Mouse (Mus musculus): ENCODE measurements around the gene Olfr55. TPM values are rescaled to one million over a fixed set of nuclear protein-coding genes. Genes with fewer than 3 reads are reported as not detected.

The Olfr55 gene
- not detected in 2 replicates for polyA plus RNA-seq (2015; fragmentation: Nextera tagmentation; extraction: Ambion mirVana)

DNA sequence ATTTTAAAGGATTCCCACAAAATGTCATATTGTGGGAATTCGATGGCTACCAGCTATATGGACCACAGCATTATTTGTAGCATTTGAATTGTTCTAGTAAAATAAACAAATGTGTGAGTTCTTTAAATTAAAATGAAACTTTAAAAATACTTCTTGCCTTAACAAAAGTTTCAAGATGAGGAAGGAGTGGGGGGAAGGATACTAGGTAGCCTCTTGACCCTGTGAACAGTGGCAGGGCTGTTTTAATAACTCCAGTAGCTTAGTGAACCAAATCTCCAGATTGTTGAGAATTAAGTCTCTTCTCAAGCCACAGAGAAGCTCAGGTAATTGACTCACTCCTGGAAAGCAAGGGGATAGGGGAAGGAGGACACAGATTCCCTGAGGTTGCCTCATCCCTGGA lies at the start of gene Olfr55:
TSS of gene Olfr55 (plus strand) at position 301 of the 400 bp plus-strand sequence.

DNA sequence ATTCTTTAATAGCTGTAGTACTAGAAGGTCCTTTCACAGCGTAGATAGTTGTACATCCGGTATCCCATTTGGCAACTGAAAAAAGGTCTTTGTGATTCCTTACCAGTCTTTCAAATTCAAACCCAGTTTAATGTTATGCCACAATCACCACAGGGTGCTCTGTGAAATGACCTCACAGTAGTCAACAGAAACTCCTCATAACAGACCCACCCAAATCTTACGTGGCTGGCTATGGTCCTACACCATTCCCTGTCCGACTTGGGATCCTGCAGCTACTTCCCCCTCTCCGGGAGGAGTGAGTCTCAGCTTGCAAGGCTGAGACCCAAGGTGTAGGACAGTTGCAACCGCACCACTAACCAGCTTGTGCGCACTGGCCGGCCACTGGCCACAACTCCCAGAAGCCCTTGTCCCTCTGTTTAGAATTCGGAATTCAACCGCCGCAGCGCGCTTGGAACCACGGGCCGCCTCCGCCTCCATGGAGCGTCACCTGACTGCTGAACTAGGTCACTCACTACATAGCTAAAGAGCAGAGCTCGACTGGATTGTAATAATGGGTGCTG lies 28.9 kb upstream of the Olfr55 start, which contains the start of gene Morc2b:
TSS of gene Morc2b (minus strand) at position 423 of the 560 bp plus-strand sequence.

DNA sequence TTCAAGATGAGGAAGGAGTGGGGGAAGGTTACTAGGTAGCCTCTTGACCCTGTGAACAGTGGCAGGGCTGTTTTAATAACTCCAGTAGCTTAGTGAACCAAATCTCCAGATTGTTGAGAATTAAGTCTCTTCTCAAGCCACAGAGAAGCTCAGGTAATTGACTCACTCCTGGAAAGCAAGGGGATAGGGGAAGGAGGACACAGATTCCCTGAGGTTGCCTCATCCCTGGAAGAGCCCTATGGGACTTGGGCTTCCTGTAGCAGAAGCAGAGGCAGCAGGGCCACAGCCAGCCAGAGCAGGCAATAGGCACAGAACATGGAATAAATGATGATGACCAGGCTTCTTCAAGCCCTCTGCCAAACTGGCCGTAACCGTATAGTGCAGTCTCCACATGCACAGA lies 22.8 kb downstream of the Olfr55 start, which contains the start of gene Olfr239:
TSS of gene Olfr239 (plus strand) at position 301 of the 400 bp plus-strand sequence.

DNA sequence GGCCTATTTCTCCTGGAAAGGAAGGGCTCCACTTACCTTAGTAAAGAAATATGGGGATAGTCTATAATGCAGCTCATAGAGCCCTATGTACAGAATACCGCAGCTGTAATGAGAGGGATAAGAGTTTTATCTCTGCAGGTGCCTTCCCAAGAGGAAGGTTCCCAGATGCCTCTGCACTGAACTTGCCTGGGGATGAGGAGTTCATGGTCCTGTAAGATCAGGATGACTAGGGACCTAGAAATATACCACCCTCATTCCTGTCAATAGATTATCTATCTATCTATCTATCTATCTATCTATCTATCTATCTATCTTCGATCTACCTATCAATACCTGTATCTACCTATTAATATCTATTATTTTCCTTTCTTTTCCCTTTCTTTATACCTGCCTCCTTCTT lies 53.3 kb downstream of the Olfr55 start, which contains the start of gene Olfr1564:
TSS of gene Olfr1564 (minus strand) at position 101 of the 400 bp plus-strand sequence.

Other genes with a start within 250 kb of the Olfr55 start
- gene Cyp4f13, start 221.0 kb upstream of the Olfr55 start, polyA plus RNA-seq (2015; fragmentation: Nextera tagmentation; extraction: Ambion mirVana): 23.8 and 42.9 TPM in 2 replicates
- gene Zfp472, start 202.6 kb upstream of the Olfr55 start, polyA plus RNA-seq (2015; fragmentation: Nextera tagmentation; extraction: Ambion mirVana): 8.8 and 11.6 TPM in 2 replicates
- gene Zfp952, start 175.3 kb upstream of the Olfr55 start, polyA plus RNA-seq (2015; fragmentation: Nextera tagmentation; extraction: Ambion mirVana): 8.4 and 9.0 TPM in 2 replicates
- 10.6 and 11.4 TPM in 2 replicates for gene Zfp763, start 135.0 kb upstream of the Olfr55 start, polyA plus RNA-seq (2015; fragmentation: Nextera tagmentation; extraction: Ambion mirVana)
- not detected in 2 replicates for gene 4921501E09Rik, start 100.4 kb upstream of the Olfr55 start, polyA plus RNA-seq (2015; fragmentation: Nextera tagmentation; extraction: Ambion mirVana)
- gene Zfp563, start 79.1 kb upstream of the Olfr55 start, polyA plus RNA-seq (2015; fragmentation: Nextera tagmentation; extraction: Ambion mirVana): 6.8 and 7.5 TPM in 2 replicates
- gene Morc2b, start 28.8 kb upstream of the Olfr55 start, polyA plus RNA-seq (2015; fragmentation: Nextera tagmentation; extraction: Ambion mirVana): 0.06 TPM in 2 replicates
- not detected in 2 replicates for gene Olfr239, start 22.9 kb downstream of the Olfr55 start, polyA plus RNA-seq (2015; fragmentation: Nextera tagmentation; extraction: Ambion mirVana)
- not detected in 2 replicates for gene Olfr1564, start 53.2 kb downstream of the Olfr55 start, polyA plus RNA-seq (2015; fragmentation: Nextera tagmentation; extraction: Ambion mirVana)
- gene Zfp955a, start 86.7 kb downstream of the Olfr55 start, polyA plus RNA-seq (2015; fragmentation: Nextera tagmentation; extraction: Ambion mirVana): 13.1 and 14.4 TPM in 2 replicates
- gene Olfr63, start 96.2 kb downstream of the Olfr55 start, polyA plus RNA-seq (2015; fragmentation: Nextera tagmentation; extraction: Ambion mirVana): 0.03 and 0.05 TPM in 2 replicates
- 5.2 and 6.9 TPM in 2 replicates for gene Zfp955b, start 121.1 kb downstream of the Olfr55 start, polyA plus RNA-seq (2015; fragmentation: Nextera tagmentation; extraction: Ambion mirVana)
- 8.6 and 10.3 TPM in 2 replicates for gene Zfp81, start 190.4 kb downstream of the Olfr55 start, polyA plus RNA-seq (2015; fragmentation: Nextera tagmentation; extraction: Ambion mirVana)
- gene Zfp101, start 226.2 kb downstream of the Olfr55 start, polyA plus RNA-seq (2015; fragmentation: Nextera tagmentation; extraction: Ambion mirVana): 7.6 and 10.4 TPM in 2 replicates